Mouse (Mus musculus): Measurements from ENCODE around the gene Ptafr.

- TF ChIP-seq POLR2A (IDR thresholded peaks at IDR 0.05; ENCODE audit: low read depth, low read length) (no peak), CTCF (IDR thresholded peaks at IDR 0.05; ENCODE audit: extremely low read depth, insufficient read length, insufficient replicate concordance, low read depth, low read length) (no peak)
Measured at GRCm38 (mm10) chr4:132617873-132618272, 54.0 kb downstream of the Ptafr start.
